Mouse (Mus musculus): ENCODE data around the gene Cul1.

Cul1 gene

DNA sequence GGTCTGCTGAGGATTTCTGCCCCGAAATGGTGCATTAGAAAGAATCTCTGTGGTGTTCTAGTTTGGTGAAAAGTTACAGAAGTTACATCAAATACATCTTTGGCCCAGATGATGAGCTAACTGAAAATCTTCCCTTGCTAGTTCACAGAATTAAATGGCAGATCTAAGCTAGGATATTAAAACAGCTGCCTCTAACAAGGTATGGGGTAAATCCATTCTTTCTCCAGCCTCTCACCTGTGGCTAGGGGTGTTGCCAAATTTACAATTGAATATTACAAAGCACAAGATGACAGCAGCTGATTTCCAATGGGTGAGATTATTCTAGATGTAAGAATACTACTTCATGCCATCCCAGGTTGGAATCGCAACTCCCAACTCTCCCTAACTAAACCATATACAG, at the start of gene Cul1:
Gene Cul1, plus strand, starts transcription at position 301 of the 400 bp plus-strand sequence.
- 46% methylated on average over 2 of the region's 2 CpGs for WGBS

DNA sequence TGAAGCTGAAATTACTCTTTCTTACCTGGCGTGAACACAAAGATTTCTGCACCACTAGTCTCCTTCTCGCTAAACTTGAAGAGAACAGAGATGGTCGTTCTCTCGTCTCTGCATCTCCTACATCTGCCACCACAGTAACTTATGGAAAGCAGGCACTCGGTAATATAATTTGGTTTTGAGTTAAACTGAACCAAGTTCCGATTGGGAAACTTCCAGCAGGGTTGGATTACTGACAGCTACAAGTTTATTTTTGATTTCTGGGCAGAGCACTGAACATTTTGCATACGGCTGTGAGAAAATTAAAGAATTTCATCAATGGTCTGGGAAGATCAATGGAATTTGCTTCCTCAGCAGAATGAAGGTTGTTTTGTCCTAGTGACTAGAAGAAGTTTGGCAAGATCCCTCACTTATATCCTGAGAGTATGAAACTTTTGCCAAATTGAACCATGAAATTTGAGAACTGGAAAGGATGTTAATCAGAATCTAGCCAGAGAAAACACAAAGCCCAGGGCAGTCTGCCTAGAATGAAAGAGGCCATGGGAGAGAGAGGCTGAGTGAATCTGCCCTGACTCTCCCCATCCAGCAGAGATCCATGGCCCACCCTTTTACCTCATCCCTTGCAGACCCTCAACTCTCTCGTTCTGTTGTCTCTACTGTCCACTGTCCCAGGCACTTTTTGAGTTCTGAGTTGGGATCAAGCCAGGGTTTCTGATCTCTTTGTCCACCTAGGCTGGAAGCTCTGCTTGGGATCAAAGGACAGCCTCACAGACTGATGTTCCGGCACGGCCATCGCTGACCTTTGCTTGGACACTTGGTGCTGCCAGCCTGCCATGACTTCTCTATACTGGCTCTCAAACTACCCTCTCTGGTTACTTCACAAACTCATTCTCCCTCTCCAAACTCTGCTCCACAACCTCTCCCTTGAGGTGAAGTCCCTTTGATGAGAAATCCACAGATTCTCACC, 48.5 kb upstream of the Cul1 start:
- 52% methylated on average over 11 of the region's 11 CpGs for WGBS

DNA sequence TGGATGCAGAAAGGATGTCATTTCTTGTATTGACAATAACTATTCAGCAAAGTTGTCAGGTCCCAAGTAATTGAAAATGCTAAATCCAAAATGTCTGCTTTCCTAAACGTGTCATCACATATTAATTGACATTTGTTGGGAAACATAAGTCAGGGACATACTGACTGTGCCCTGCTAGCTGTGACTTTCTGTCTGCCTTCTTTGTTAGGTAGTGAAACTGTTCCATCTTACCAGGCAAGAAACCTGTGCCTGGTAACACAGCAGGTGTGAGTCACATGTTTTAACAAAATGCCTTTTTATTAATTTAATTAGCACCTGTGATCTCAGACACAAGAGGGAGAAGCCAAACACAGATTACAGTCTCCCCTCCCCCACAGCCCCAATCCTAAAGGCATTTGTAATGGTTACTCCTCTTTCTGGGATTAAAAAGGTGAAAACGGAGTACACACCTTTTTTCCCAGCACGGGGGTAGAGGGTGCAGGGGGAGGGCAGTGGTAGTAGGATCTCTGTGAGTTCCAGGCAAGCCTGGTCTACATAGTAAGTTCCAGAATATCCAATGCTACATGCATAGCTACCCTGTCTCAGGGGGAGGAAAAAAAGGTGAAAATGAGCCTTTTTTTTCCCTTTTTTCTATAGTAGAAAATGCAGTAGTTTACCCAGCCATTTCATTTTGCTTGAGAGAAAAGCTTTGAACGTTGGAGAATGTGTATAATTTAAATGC, 40.2 kb upstream of the Cul1 start:
- 39% methylated on average over 4 of the region's 4 CpGs for WGBS

DNA sequence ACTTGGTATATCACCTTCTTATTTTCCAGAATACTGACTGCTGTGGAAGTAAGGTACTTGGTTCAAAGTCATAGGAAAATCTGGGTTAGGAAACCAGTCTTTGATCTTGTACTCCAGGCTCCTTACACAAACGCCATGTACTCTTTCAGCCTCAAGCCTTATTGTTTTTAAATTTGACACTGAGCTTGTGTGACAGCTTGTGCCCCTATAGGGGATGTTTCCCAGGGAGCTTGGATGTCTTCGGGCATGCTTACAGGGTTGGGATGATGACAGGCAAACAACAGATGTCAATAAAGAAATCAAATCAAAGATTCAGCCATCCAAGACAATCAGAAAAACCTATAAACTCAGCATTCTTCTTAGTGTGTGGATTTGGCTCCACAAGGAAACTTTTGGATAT, 39.5 kb upstream of the Cul1 start:
- 63% methylated on average over 2 of the region's 2 CpGs for WGBS

DNA sequence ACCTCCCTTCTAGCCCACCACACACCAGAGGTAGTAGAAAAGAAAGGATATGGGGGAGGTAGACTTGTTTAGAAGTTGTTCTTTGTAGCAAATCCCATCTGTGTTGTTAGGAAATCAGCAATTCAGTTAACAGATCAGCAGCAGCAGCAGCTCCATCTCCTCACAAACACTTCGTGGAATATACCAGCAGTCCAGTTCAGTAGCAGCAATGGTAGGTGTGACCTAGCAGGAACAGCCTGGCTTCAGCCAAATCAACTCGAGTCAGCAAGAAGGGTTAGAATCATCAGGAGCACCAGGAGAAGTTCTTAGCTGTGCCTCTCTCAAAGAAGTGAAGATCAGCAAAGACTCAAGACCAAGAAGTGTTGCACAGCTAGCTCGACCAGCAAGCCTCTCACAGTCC, 34.5 kb upstream of the Cul1 start:
- 70% methylated on average over 3 of the region's 3 CpGs for WGBS

DNA sequence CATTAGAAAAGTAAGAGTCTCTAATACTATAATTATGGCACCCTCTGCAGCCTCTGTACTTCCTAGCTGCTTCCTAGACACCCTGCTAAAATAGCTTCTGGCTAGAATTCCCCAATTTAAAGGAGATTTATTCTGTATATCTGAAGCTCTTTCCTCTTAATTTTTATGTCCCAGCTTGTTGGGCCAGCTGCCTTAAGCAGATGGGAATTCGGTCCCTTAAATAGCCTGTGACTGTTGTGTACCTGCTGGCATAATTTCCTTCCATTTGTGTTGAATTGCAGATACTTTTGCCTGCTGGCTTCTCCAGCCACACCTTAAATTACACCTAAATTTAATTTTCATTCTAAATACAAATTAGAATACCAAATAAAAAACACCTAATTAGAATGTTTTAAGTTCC, 32.0 kb upstream of the Cul1 start:
- WGBS = 68% methylated on average over 1 of the region's 1 CpGs

DNA sequence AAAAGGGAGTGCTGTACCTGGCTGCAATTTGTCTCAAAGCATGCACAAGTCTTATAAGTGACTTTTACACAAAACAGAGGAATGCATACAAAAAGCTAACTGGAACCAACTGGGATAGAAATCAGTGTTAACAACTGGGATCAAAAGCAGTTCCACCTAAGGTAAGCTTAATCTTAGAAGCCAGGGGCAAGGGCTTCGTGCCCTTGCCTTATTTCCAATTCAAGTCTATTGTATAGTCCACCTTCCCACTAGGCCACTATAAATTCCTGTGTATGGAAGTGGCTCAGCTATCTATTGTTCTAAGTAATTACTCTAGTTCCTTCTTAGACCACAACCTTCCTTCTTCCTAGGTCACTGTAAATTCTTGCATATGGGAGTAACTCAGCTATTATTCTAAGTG, 27.1 kb upstream of the Cul1 start:
- WGBS = 73% methylated on average over 1 of the region's 1 CpGs

DNA sequence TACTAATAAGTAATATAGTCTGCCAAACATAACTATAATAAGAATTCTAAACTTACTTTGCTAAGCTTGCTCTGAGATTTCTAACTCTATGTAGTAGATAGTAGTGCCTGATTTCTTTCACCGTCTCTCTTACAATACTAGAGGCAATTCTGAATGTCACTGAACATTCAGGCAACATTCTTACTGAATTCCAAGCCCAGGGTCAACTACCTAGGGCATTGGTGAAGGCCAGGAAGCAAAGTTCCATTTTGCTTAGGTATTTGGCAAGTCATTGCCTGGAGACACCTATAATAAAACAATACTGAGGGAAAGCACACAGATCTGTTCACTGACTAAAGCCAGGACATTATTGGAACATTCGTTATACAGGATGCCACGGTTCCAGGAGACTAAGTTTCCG, 26.6 kb upstream of the Cul1 start:
- WGBS = 91% methylated on average over 4 of the region's 4 CpGs

DNA sequence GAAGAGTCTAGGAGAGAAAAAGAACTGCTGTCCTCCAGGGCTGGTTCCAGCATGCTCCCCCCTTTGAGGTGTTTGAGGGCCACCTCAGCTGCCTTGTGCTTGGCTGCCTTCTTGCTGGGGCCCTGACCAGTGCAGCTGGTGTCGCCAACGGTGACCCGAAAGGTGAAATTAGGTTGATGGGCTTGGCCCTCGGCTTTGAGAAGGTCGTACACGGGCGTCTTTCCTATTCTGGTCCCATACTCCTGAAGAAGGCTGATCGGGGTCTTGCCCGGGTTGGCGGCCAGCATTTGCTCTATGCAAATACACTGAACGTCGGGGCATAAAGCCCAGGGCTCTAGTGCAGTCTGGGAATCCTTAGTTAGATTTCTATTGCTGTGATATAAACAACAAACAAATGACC, 20.4 kb upstream of the Cul1 start:
- 95% methylated on average over 12 of the region's 12 CpGs for WGBS

DNA sequence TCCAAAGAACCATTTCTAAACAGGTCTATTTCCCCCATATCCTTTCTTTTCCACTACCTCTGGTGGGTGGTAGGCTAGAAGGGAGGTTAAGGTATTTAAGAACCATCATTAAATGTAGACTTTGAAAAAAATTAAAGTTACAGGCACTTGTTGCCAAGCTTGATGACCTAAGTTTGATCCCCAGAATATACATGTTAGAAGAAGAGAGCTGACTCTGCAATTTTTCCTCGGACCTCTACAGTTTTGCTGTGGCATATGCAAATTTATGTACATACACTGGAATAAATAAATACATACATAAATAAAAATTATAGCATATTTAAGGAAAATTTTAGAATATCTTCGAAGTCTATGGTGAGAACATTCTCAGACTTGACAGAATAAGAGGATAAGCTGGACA, 13.1 kb upstream of the Cul1 start:
- WGBS = 76% methylated on average over 2 of the region's 2 CpGs

DNA sequence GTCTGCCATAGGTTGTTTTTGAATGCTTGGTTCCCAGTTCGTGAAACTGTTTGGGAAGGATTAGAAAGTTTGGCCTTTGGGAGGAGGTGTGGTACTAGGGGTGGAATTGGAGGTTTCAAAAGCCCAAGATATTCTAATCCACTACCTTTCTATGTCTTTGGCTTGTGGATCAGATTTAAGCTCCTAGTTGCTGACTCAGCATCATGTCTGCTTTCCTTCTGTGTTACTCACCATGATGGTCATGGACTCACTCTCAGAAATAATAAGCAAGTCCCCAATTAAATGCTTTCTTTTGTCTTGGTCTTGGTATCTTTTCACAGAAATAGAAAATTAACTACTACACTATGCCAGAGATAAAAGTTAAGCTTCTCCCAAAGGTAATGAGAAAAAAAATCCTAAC, 5.5 kb upstream of the Cul1 start:
- WGBS = 88% methylated on average over 1 of the region's 1 CpGs

DNA sequence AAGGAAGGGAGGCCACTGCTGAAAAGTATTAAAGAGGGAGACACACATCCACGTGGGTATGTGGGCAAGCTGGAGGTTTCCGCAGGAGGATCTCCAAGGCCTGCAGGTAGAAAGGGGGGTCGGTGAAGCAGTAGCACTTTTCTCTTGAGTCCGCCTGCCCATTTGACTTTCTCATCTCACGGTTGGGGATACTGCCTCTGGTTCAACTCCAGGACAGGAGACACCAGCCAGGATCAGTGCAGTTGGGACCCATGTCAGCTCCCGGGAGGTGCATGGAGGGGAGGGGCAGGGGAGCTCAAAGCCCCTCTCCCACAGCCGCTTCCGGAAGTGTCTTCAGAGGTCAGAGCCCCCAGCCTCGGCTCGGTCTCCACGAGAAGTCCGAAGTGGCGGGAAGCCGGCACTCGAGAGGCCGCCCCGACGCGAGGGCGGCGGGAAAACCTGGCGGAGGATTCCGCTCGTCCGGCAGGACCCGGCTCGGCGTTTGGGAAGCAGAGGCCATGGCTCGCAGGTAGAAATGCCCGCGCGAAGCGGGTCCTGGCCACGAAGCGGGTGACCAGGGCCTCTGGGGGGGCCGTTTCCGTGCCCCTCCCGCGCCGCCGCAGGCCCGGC, 428 bp downstream of the Cul1 start:
- under 1% methylated on average over 42 of the region's 42 CpGs for WGBS

DNA sequence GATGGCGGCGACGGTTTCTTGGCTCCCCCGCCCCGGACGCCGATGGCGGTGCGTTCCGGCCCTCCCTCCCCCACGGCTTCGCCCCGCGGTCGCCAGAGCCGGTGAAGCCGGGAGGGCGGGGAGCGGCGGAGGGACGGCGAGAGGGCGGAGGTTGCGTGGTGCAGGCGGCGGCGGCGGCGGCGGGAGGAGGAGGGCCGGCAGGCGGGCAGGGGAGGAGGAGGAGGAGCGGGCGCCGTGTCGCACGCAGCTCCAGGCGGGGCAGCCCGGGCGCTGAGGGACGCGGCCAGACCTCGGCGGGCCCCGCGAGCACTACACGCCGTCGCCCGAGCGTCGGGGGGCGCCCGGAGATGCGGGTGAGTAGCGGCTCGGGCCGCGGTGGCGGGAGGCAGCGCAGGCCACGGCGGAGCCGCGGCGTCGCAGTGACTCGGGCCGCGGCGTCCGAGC, 955 bp downstream of the Cul1 start:
- WGBS = 1% methylated on average over 64 of the region's 72 CpGs

DNA sequence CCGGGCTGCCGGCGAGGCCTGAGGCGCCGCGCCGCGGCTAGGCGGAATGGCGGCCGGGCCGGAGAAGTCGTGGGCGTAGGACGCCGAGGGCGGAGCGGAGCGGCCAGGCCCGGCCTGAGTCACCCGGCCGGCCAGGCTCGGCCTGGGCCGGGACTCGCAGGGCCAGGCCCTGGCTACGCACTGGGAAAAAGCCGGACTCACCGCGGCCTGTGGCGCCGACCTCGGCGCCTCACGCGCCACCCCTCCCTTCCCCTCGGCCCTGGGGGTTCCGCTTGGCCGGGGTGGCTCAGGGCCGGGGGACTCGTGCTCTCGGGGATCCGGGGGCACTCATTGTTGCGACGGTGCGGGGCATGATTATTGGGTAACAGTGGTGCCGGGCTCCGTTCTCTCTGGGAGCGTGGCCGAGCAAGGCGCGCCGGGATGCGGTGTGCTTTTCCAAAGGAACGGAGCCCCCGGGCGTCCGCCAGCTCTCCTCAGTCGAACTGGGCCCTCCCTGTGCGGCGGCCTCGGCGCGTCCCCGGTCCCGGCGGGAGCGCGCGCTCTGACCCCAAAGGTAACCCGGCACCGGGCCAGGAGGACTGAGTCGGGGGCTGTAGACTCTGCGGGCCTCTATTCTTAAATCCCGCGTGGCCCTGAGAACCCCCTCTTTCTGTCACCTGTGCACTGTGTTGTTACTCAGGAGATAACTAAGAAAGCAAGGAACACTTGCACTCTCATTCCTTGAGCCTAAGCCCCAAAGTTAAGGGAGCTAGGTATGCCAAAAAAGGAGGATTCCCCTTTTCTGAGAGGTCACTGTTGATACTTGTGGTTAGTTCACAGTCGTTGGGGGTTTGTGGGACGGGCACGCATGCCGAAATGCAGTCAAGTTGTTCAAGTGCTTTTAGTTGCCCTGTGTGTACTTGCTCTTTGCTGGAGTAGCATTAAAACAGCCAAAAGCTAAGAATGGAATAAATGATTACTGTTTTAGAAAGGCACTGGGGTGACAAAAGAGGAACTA, 1.7 kb downstream of the Cul1 start:
- WGBS = under 1% methylated on average over 79 of the region's 79 CpGs

DNA sequence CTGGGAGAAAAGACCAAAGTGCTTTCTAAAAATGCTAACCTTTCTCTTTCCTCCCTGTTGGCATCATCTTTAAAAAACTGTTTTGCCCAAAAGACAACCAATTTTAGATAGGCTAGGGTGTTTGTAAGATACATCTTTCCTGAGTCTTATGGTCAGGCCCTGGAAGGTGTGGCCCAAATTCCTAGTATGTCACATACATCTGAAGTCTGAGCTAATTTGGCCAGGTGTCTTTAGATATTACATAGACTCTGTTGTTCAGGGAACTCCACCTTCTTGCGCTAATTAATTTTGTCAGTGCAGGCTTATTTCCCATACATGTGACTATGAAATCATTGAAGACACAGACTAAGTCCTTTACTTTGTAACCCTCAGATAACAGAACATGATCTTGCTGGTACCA, 2.6 kb downstream of the Cul1 start:
- 55% methylated on average over 1 of the region's 1 CpGs for WGBS

DNA sequence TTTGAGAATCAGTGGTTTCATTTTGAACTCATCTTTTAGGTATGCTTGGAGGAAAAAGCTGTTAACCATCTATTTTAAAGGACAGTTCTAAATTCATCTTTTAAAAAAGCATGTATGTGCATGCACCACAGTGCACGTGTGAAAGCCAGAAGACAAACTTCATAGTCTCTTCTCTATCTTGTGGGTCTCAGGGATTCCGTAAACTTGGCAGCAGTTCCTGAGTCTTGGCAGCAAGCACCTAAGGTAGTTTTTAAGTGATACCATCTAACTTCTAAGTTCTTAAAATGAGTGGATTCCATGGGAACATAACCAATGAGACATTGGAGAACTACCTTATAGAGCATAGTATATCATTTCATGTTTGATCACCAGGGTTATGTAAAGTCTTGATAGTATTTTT, 3.7 kb downstream of the Cul1 start:
- WGBS = 29% methylated on average over 2 of the region's 2 CpGs

DNA sequence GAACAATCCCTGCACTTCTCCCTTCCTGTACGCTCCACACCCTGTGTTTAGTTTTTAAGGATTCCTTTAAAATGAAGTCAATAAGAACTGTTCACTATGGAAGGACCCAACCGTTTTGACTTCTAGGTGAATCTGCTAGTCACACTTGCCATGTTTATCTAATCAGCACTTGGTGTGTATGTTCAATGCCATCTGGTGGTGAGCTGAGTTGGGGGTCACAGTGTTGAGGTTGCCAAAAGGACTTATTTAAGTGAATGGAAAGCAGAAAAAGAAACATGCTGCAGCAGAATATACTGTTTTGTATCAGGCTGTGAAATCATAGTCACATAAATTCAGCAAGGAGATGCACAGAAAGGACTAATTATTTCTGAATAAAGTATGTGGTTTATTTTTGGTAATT, 12.2 kb downstream of the Cul1 start:
- WGBS = 33% methylated on average over 2 of the region's 2 CpGs

DNA sequence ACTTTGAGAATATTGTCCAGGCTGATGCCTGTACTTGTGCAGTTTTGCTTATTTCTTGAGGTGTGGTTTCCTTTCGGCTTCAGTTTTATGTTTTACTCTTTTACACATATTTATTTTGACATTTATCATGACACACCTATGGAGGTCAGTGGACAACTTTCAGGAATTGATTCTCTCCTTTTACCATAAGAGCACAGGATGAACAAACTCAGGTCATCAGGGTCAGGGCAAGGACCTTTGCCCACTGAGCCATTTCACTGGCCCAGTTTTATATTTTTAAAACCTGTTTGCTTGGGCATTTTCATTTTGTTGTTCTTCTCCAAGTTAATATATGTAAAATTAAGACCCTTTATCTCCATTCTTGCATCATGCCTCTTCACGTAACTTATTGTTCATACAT, 13.3 kb downstream of the Cul1 start:
- 95% methylated on average over 2 of the region's 2 CpGs for WGBS

DNA sequence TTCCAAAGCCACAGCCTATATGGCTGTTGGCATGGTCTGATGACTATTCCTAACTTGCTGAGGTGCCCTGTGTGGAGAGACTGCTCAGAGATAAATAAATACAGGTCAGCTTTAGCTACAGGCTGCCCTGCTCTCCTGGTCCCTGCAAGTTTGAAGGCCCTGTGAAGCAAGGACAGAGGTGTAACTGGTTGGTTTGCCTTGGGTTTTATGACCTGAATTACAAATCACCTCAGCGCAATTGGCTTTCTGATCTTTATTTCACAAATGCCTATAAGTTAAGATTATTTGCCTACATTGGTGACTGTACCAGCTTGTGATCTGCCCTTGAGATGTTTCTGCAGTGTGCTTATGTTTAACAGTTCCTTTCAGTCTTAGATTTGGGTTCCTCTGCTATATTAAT, 28.8 kb downstream of the Cul1 start:
- 98% methylated on average over 1 of the region's 1 CpGs for WGBS

DNA sequence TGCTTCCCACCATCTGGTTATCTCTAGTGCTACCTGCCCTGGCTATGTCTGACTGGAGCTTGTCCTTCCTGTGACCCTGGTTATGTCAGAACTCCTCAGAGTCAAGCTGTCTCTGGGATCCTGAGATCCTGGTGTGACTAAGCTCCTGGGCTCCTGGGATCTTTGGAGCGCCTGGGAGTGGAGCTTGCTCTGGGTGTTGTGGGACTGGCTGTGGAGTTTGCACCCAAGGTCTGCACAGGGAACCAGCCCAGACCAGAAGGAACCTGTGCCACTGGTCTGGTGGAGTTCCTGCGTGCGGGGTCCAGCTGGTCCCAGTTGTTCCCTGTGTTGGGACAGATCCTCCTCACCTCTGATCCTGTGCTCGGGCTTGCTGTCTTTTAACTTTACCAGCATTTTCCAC, 41.4 kb downstream of the Cul1 start:
- WGBS = 98% methylated on average over 4 of the region's 4 CpGs

DNA sequence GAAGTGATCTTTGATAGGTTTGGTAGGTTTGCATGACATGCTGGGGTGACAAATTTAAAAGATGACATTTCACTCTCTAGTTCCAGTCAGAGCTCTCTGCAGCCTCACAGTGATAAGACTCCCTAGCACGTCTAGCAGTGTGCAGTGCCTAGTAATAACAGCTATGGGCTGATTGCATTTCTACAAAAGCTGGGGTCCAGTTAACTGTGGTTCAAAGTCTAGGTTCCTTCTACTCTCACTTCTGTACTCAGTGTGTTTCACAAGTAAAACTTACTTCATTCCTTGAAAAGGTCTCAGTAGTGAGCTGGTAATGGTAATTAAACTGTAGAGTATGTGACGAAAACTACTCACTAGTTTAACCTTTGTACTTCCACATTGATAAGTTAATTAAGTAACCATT, 66.8 kb downstream of the Cul1 start:
- WGBS = 81% methylated on average over 2 of the region's 2 CpGs

Data from cerebral cortex, adult 2 months (tissue).